21 mouse cellular contexts compared by ENCODE assay signal in the genomic region with DNA sequence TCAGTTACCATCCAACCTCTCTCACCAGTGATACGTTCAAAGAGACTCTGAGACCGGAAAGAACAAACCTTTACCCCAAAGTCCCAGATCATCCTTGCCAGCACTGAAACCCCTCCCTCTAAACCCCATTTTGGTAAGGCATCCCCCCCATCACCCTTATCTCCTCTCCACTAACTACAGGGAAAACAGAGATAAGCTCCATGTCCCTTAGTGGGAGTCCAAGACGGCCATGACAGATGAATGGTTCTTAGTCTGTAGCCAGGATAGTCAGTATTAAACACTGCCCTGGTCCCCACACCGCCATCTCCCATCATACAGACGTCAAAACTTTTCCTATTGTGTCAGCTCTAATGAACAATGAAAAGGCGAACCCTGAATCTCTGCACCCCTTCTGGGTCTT.
"Had no signal": no experiment of that assay in that cellular context is flagged by ENCODE, and none has a peak within 500 bp of the region (broad histone marks: within the 10 kb centered on the region; RNA-seq: fewer than 3 reads in every experiment).

No protein-coding gene starts in this region.

- DNase-seq: kidney, adult 2 months; layer of hippocampus, adult 9-11 months; lung, adult 2 months; lung, postnatal 14 days; lung, postnatal 4 days; retina, postnatal 1 day; right cerebral cortex, postnatal 25 days; spleen, adult 18-20 months; thymus, adult 2 months; thymus, postnatal 14 days had no signal

- ATAC-seq: inflammation-experienced regulatory T-cells, adult 6 months; intestine, postnatal 0 days; midbrain, embryonic 13.5 days; midbrain, embryonic 16.5 days had no signal

- H3K4me1 ChIP-seq: limb, embryonic 10.5 days; limb, embryonic 13.5 days; midbrain, embryonic 10.5 days; midbrain, embryonic 13.5 days; neural tube, embryonic 13.5 days had no signal

- H3K4me2 ChIP-seq: limb, embryonic 13.5 days; midbrain, embryonic 13.5 days; neural tube, embryonic 13.5 days had no signal

- H3K4me3 ChIP-seq: layer of hippocampus, adult 2 months; limb, embryonic 10.5 days; limb, embryonic 13.5 days; midbrain, embryonic 10.5 days; midbrain, embryonic 13.5 days; myocyte; neural tube, embryonic 13.5 days had no signal

- H3K9ac ChIP-seq: limb, embryonic 13.5 days; midbrain, embryonic 13.5 days; neural tube, embryonic 13.5 days had no signal

- H3K36me3 ChIP-seq: limb, embryonic 10.5 days; midbrain, embryonic 10.5 days had no signal

- H3K27me3 ChIP-seq: limb, embryonic 13.5 days; midbrain, embryonic 13.5 days; neural tube, embryonic 13.5 days had no signal

- H3K9me3 ChIP-seq: limb, embryonic 10.5 days; midbrain, embryonic 10.5 days; midbrain, embryonic 13.5 days; neural tube, embryonic 13.5 days had no signal

- H3K27ac ChIP-seq: kidney, postnatal 0 days; layer of hippocampus, adult 2 months; limb, embryonic 10.5 days; limb, embryonic 13.5 days; midbrain, embryonic 10.5 days; midbrain, embryonic 13.5 days; neural tube, embryonic 13.5 days had no signal
